Mouse (Mus musculus) kidney, postnatal 4 days (tissue): ENCODE results near the gene Gper1.

ENCODE experiments used
- DNase-seq, 2 experiments: peaks; one replicate each; pipeline ENCODE4 v3.0.0; 2021; ENCODE audit warnings: mixed read lengths in 2 of 2

Gene Gper1

GRCm38 (mm10) chr5:139411665-139412314, 11.2 kb upstream of the Gper1 start:
- peak in 1 of 2 experiments; percentile 53 for DNase-seq

GRCm38 (mm10) chr5:139413545-139413944, 9.4 kb upstream of the Gper1 start:
- DNase-seq = no peak

- no peak for DNase-seq
These were observed 8.0 kb upstream of the Gper1 start for GRCm38 (mm10) chr5:139415001-139415400.

- DNase-seq = peak; percentile 48 to 71
These were observed 6.0 kb upstream of the Gper1 start for GRCm38 (mm10) chr5:139416942-139417341.

GRCm38 (mm10) chr5:139417480-139417879, 5.5 kb upstream of the Gper1 start:
- DNase-seq = no peak

GRCm38 (mm10) chr5:139418110-139418509, 4.8 kb upstream of the Gper1 start:
- DNase-seq = no peak

- no peak for DNase-seq
These were observed 4.3 kb upstream of the Gper1 start for GRCm38 (mm10) chr5:139418633-139419032.

- DNase-seq = no peak
These were observed 2.2 kb downstream of the Gper1 start for GRCm38 (mm10) chr5:139425198-139425597.

- DNase-seq = no peak
These were observed 4.0 kb downstream of the Gper1 start for GRCm38 (mm10) chr5:139427001-139427400.

- no peak for DNase-seq
These were observed 5.0 kb downstream of the Gper1 start for GRCm38 (mm10) chr5:139427989-139428388.

GRCm38 (mm10) chr5:139429818-139430341, 6.9 kb downstream of the Gper1 start:
- DNase-seq = no peak

GRCm38 (mm10) chr5:139432333-139432732, 9.4 kb downstream of the Gper1 start:
- no peak for DNase-seq

- DNase-seq = no peak
These were observed 10.0 kb downstream of the Gper1 start for GRCm38 (mm10) chr5:139432747-139433508.

GRCm38 (mm10) chr5:139433842-139434568, 11.1 kb downstream of the Gper1 start:
- no peak for DNase-seq

- no peak for DNase-seq
These were observed 12.0 kb downstream of the Gper1 start for GRCm38 (mm10) chr5:139434940-139435339.

- no peak for DNase-seq
These were observed 14.8 kb downstream of the Gper1 start for GRCm38 (mm10) chr5:139437769-139438168.

- no peak for DNase-seq
These were observed 15.5 kb downstream of the Gper1 start for GRCm38 (mm10) chr5:139438440-139438839.

- DNase-seq = no peak
These were observed 17.5 kb downstream of the Gper1 start for GRCm38 (mm10) chr5:139440451-139440850.

- DNase-seq = no peak
These were observed 18.2 kb downstream of the Gper1 start for GRCm38 (mm10) chr5:139440926-139441725.

- no peak for DNase-seq
These were observed 18.7 kb downstream of the Gper1 start for GRCm38 (mm10) chr5:139441726-139442018.

- no peak for DNase-seq
These were observed 19.5 kb downstream of the Gper1 start for GRCm38 (mm10) chr5:139442428-139442827.

GRCm38 (mm10) chr5:139442962-139443361, 20.0 kb downstream of the Gper1 start:
- no peak for DNase-seq

- peak; percentile 55 to 59 for DNase-seq
These were observed 22.3 kb downstream of the Gper1 start for GRCm38 (mm10) chr5:139445258-139445657.
